8 mouse cellular contexts compared by ENCODE assay signal in the genomic region with DNA sequence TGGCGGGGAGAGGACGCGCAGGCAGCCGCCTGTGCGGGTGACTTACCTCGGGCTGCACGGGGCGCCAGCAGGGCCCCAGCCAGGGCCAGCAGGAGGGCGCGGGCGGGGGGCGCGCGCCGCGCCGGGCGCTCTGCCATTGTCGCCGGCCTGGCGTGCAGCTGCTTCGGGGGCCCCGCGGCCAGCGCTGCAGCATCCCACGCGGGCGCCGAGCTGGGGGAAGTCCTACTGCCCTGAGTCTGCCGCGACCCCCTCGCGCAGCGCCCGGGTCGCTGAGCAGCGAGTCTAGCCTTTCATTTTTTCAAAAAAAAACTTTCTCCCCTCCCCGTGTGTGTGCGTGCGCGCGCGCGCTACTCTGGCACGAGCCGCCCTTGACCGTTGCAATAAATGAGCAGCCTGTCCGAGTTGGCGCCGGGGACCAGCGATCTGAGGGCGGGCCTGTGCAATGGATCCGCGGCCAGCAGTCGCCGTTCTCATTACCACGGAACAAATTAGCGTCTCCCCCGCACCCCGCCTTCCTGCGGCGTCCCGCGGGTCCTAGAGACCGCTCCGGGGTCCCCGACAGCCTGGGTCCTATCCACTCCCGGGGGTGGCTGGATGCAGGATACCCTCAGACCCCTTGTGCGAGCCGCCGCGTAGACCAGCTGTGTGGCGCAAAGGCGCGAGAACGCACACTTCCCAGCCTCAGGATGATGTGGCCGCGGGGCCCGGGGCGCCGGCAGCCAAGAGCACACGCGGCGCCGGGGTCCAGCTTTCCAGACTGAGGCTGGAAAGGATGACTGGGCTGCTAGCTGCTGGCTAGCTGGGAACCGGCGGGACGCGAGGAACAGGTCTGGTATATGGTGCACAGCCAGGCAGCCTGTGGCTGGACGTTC. TPM values are rescaled to one million over a fixed set of nuclear protein-coding genes. Genes with fewer than 3 reads are reported as not detected.
DNase-seq lines count a peak whose midpoint lies in the region; ATAC-seq and TF ChIP-seq lines count a peak whose summit lies in the region.

No protein-coding gene starts in this region.

- TF ChIP-seq CTCF in cortical plate, adult 2 months (IDR thresholded peaks at IDR 0.05; ENCODE audit: extremely low read depth, insufficient read depth, low read length): no peak

- H3K4me1 ChIP-seq in cortical plate, adult 2 months (ENCODE audit: control insufficient read depth, insufficient read depth, low read length): no peaks in the 10 kb centered on the region
- peaks cover 10% of the 10 kb centered on the region for H3K4me1 ChIP-seq in hindbrain, embryonic 16.5 days (ENCODE audit: control insufficient read depth, insufficient read depth, low read depth, low read length)
- peaks cover 42% of the 10 kb centered on the region for H3K4me1 ChIP-seq in midbrain, embryonic 10.5 days
- peaks cover 15% of the 10 kb centered on the region for H3K4me1 ChIP-seq in stomach, embryonic 14.5 days (ENCODE audit: control insufficient read depth, insufficient read depth, low read length)

- TF ChIP-seq POLR2A in cortical plate, adult 2 months (IDR thresholded peaks at IDR 0.05; ENCODE audit: extremely low read depth, insufficient read depth, low read length): no peak

- H3K4me2 ChIP-seq in hindbrain, embryonic 16.5 days (ENCODE audit: low read length): peak overlapping the region; percentile 99
- H3K4me2 ChIP-seq in stomach, embryonic 14.5 days (replicated peaks; ENCODE audit: low read depth, low read length): peak overlapping the region; percentile 96

- DNase-seq in adipocyte (ENCODE audit: low spot score): peak; percentile 75
- DNase-seq in gastrocnemius, postnatal 10 days: peak; percentile 73
- peak; percentile 48 to 82 for DNase-seq in left cerebral cortex, postnatal 10 days (ENCODE audit: extremely low spot score in 1 of 2, low spot score in 2 of 2)
- DNase-seq in midbrain, embryonic 10.5 days (ENCODE audit: low spot score): peak; percentile 80
- DNase-seq in spleen, adult 12 weeks (ENCODE audit: low spot score): no peak

- H3K9ac ChIP-seq in hindbrain, embryonic 16.5 days (ENCODE audit: low read depth, low read length): peak overlapping the region; percentile 77
- H3K9ac ChIP-seq in stomach, embryonic 14.5 days (replicated peaks; ENCODE audit: low read depth, low read length): peak overlapping the region; percentile 38

- peak; percentile 86 for ATAC-seq in hindbrain, embryonic 16.5 days
- peak; percentile 72 for ATAC-seq in stomach, embryonic 14.5 days (ENCODE audit: insufficient number of reproducible peaks, insufficient read depth, low FRiP score, low read depth)

- no peak overlapping the region for H3K27ac ChIP-seq in cortical plate, adult 2 months (ENCODE audit: insufficient read depth, low read length)
- peak overlapping the region; percentile 66 for H3K27ac ChIP-seq in hindbrain, embryonic 16.5 days (ENCODE audit: low read depth, low read length)
- peak overlapping the region; percentile 87 for H3K27ac ChIP-seq in midbrain, embryonic 10.5 days (replicated peaks)
- H3K27ac ChIP-seq in stomach, embryonic 14.5 days (ENCODE audit: low read length): peak overlapping the region; percentile 82

- WGBS in hindbrain, embryonic 16.5 days: under 1% methylated on average over 77 of the region's 90 CpGs
- under 1% methylated on average over 87 of the region's 90 CpGs for WGBS in midbrain, embryonic 10.5 days
- under 1% methylated on average over 75 of the region's 90 CpGs for WGBS in stomach, embryonic 14.5 days

- no peaks in the 10 kb centered on the region; the same call in 1 of the 2 replicates for H3K27me3 ChIP-seq in hindbrain, embryonic 16.5 days (replicated peaks; ENCODE audit: control insufficient read depth, insufficient read depth, low read length)
- H3K27me3 ChIP-seq in midbrain, embryonic 10.5 days (ENCODE audit: low read depth, poor library complexity, severe bottlenecking): peaks cover 40% of the 10 kb centered on the region
- peaks cover 10% of the 10 kb centered on the region; the same call in 1 of the 2 replicates for H3K27me3 ChIP-seq in stomach, embryonic 14.5 days (ENCODE audit: control insufficient read depth, insufficient read depth, low read length)

- H3K4me3 ChIP-seq in cortical plate, adult 2 months (ENCODE audit: insufficient read depth, low read length): peak overlapping the region; percentile 49
- peak overlapping the region; percentile 75 for H3K4me3 ChIP-seq in hindbrain, embryonic 16.5 days (ENCODE audit: low read length)
- H3K4me3 ChIP-seq in midbrain, embryonic 10.5 days: peak overlapping the region; percentile 78
- peak overlapping the region; percentile 65 for H3K4me3 ChIP-seq in stomach, embryonic 14.5 days (ENCODE audit: low read depth, low read length)

- H3K36me3 ChIP-seq in hindbrain, embryonic 16.5 days (ENCODE audit: control insufficient read depth, insufficient read depth, low read length): no peaks in the 10 kb centered on the region
- H3K36me3 ChIP-seq in midbrain, embryonic 10.5 days: no peaks in the 10 kb centered on the region
- no peaks in the 10 kb centered on the region for H3K36me3 ChIP-seq in stomach, embryonic 14.5 days (ENCODE audit: control insufficient read depth, insufficient read depth, low read length)

- no peaks in the 10 kb centered on the region for H3K9me3 ChIP-seq in hindbrain, embryonic 16.5 days (ENCODE audit: control insufficient read depth, low read length)
- H3K9me3 ChIP-seq in midbrain, embryonic 10.5 days (replicated peaks): no peaks in the 10 kb centered on the region
- no peaks in the 10 kb centered on the region for H3K9me3 ChIP-seq in stomach, embryonic 14.5 days (ENCODE audit: control insufficient read depth, low read depth, low read length)

- intact Hi-C loops in left cerebral cortex, postnatal 10 days (cut with DNase I): loop anchor here (2.0 to 10.0 kb wide), 5 partner anchors 122 to 1260 kb away; no protein-coding TSS in a partner anchor

RNA-seq across cellular contexts. Expression of a gene that starts 7.0 kb away (rescaled TPM):
- polyA plus RNA-seq in cortical plate, adult 2 months (2012; rRNA removed): 2.1 and 2.2 TPM in 2 replicates
- 10 to 100 TPM; 12.7 to 22.1 TPM for total RNA-seq in gastrocnemius, postnatal 10 days (2021)
- 3.3 and 4.6 TPM in 2 replicates for polyA plus RNA-seq in hindbrain, embryonic 16.5 days (2015; fragmentation: Nextera tagmentation; extraction: Ambion mirVana)
- 1 to 10 TPM; 8.6 to 9.0 TPM for total RNA-seq in left cerebral cortex, postnatal 10 days (2021)
- polyA plus RNA-seq in midbrain, embryonic 10.5 days (2016; fragmentation: Nextera tagmentation; extraction: Ambion mirVana): 0.86 TPM in 2 replicates
- polyA plus RNA-seq in stomach, embryonic 14.5 days (2014; fragmentation: Nextera tagmentation; extraction: Ambion mirVana): 10.9 and 13.0 TPM in 2 replicates
